In genomic region chr19:17591335-17591734, GRCm38 (mm10) we compare ENCODE assay signal across 9 mouse cellular contexts.
DNase-seq lines count a peak whose midpoint lies in the region; ATAC-seq and TF ChIP-seq lines count a peak whose summit lies in the region.
"Had no signal": no experiment of that assay in that cellular context is flagged by ENCODE, and none has a peak within 500 bp of the region (broad histone marks: within the 10 kb centered on the region; RNA-seq: fewer than 3 reads in every experiment).

No protein-coding gene starts in this region.

- H3K27ac ChIP-seq in gastrocnemius, adult 2 months, result no peak overlapping the region
- H3K27ac ChIP-seq in midbrain, embryonic 15.5 days, result no peak overlapping the region

- H3K4me1 ChIP-seq in midbrain, embryonic 15.5 days, result 0 out of 2 replicates have a peak, but pooled peaks cover 2% of the 10 kb centered on the region

- no peaks in the 10 kb centered on the region for H3K27me3 ChIP-seq in midbrain, embryonic 15.5 days (replicated peaks)

- no peaks in the 10 kb centered on the region for H3K9me3 ChIP-seq in midbrain, embryonic 15.5 days

- no peak overlapping the region for H3K4me2 ChIP-seq in midbrain, embryonic 15.5 days

- no peak for TF ChIP-seq CTCF in gastrocnemius, adult 2 months (IDR thresholded peaks at IDR 0.05)

- peak; percentile 21 for DNase-seq in gastrocnemius, adult 2 months
- DNase-seq in gastrocnemius, postnatal 36 days, result no peak
- DNase-seq in embryo, embryonic 11 days, result peak; percentile 58
- DNase-seq in kidney, adult 18-20 months, result peak; percentile 12
- no peak for DNase-seq in adipocyte (ENCODE audit: low spot score)
- no peak for DNase-seq in testis, postnatal 14 days (ENCODE audit: low spot score)
- no peak for DNase-seq in layer of hippocampus, postnatal 10 days (ENCODE audit: low spot score in 2 of 2)

- H3K36me3 ChIP-seq in midbrain, embryonic 15.5 days (replicated peaks), result no peaks in the 10 kb centered on the region

- no peak overlapping the region for H3K9ac ChIP-seq in midbrain, embryonic 15.5 days

- intact Hi-C loops in gastrocnemius, adult 2 months (cut with DNase I), result no loop called here
- intact Hi-C loops in gastrocnemius, postnatal 36 days (cut with DNase I), result no loop called here

- H3K4me3 ChIP-seq in gastrocnemius, adult 2 months, result no peak overlapping the region
- H3K4me3 ChIP-seq in midbrain, embryonic 15.5 days, result no peak overlapping the region

- 51% methylated on average over 8 of the region's 8 CpGs for whole genome bisulfite sequencing in midbrain, embryonic 15.5 days

- peak; percentile 73; the same call in 1 of the 2 replicates for ATAC-seq in midbrain, embryonic 15.5 days (replicated peaks)
- ATAC-seq: CD4-positive, CD25-positive, alpha-beta regulatory T cell, adult 4 months had no signal

Comparison
In these comparisons a context has a peak if more than half of its experiments do, and no peak if none do; other contexts are left out.
1. DNase-seq: peak in gastrocnemius, adult 2 months (single experiment), embryo, embryonic 11 days (single experiment) and kidney, adult 18-20 months (single experiment); none in gastrocnemius, postnatal 36 days (0 of 2), adipocyte (single experiment), testis, postnatal 14 days (single experiment) and layer of hippocampus, postnatal 10 days (0 of 2).